ENCODE assay signal across 16 mouse cellular contexts in the genomic region with DNA sequence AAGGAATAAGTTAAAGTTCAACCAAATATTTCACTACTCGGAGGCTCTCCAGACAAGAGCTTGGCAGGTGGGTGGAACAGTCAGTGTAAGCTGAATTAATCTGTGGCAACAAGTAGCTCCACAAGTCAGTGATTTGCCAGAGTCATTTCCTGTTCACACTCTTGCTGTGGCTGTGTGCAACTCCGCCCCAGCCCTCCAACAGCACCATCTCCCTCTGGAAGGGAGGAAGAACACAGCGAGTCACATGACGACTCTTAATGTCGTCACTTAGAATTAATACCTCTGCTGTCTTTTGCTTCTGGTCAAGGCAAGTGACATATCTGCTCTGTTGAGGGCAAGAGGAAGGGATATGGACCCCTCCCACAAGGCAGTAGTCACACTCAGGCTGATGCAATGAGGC.
DNase-seq lines count a peak whose midpoint lies in the region; ATAC-seq and TF ChIP-seq lines count a peak whose summit lies in the region.
"Had no signal": no experiment of that assay in that cellular context is flagged by ENCODE, and none has a peak within 500 bp of the region (broad histone marks: within the 10 kb centered on the region; RNA-seq: fewer than 3 reads in every experiment).

No protein-coding gene starts in this region.

- peak; percentile 45 for DNase-seq in heart, adult 11 months
- no peak for DNase-seq in heart, adult 8-10 months (ENCODE audit: low spot score)
- no peak for DNase-seq in lung, postnatal 36 days
- no peak for DNase-seq in left cerebral cortex, postnatal 10 days (ENCODE audit: extremely low spot score in 1 of 2, low spot score in 2 of 2)
- DNase-seq: adrenal gland, postnatal 36 days; gastrocnemius, adult 2 months; heart, postnatal 4 days; kidney, adult 18-20 months had no signal

- H3K36me3 ChIP-seq in lung, embryonic 16.5 days (ENCODE audit: control insufficient read depth, insufficient read depth, low read length), result no peaks in the 10 kb centered on the region
- H3K36me3 ChIP-seq in small intestine, adult 2 months (ENCODE audit: control insufficient read depth, insufficient read depth, low read length), result no peaks in the 10 kb centered on the region
- no peaks in the 10 kb centered on the region for H3K36me3 ChIP-seq in forebrain, embryonic 15.5 days
- H3K36me3 ChIP-seq: G1E; heart, embryonic 12.5 days; limb, embryonic 13.5 days had no signal

- no peaks in the 10 kb centered on the region for H3K27me3 ChIP-seq in lung, embryonic 16.5 days (ENCODE audit: control insufficient read depth, insufficient read depth, low read depth, low read length)
- no peaks in the 10 kb centered on the region for H3K27me3 ChIP-seq in small intestine, adult 2 months (ENCODE audit: control insufficient read depth, insufficient read depth, low read length)
- no peaks in the 10 kb centered on the region for H3K27me3 ChIP-seq in forebrain, embryonic 15.5 days
- H3K27me3 ChIP-seq: forebrain, embryonic 13.5 days; limb, embryonic 13.5 days had no signal

- no peak overlapping the region for H3K4me3 ChIP-seq in lung, embryonic 16.5 days (ENCODE audit: low read length)
- peak overlapping the region; percentile 3; the same call in 1 of the 2 replicates for H3K4me3 ChIP-seq in small intestine, adult 2 months (ENCODE audit: low read depth, low read length)
- H3K4me3 ChIP-seq in forebrain, embryonic 15.5 days, result no peak overlapping the region
- H3K4me3 ChIP-seq: forebrain, embryonic 13.5 days; gastrocnemius, adult 2 months; heart, embryonic 12.5 days; limb, embryonic 13.5 days had no signal

- TF ChIP-seq CTCF in small intestine, adult 2 months (IDR thresholded peaks at IDR 0.05; ENCODE audit: extremely low read depth, insufficient read length, insufficient replicate concordance, low read depth, low read length), result no peak

- H3K27ac ChIP-seq in lung, embryonic 16.5 days (ENCODE audit: low read length), result no peak overlapping the region
- H3K27ac ChIP-seq in small intestine, adult 2 months (ENCODE audit: insufficient read depth, low read depth, low read length), result no peak overlapping the region
- no peak overlapping the region for H3K27ac ChIP-seq in forebrain, embryonic 15.5 days (replicated peaks)
- H3K27ac ChIP-seq: forebrain, embryonic 13.5 days; gastrocnemius, adult 2 months; limb, embryonic 13.5 days had no signal

- no peak overlapping the region for H3K9ac ChIP-seq in lung, embryonic 16.5 days (ENCODE audit: low read length)
- no peak overlapping the region for H3K9ac ChIP-seq in forebrain, embryonic 15.5 days (replicated peaks)
- H3K9ac ChIP-seq: forebrain, embryonic 13.5 days; heart, embryonic 12.5 days; limb, embryonic 13.5 days had no signal

- no peak overlapping the region for H3K4me2 ChIP-seq in lung, embryonic 16.5 days (ENCODE audit: low read depth, low read length)
- no peak overlapping the region for H3K4me2 ChIP-seq in forebrain, embryonic 15.5 days (replicated peaks)
- H3K4me2 ChIP-seq: forebrain, embryonic 13.5 days; heart, embryonic 12.5 days; limb, embryonic 13.5 days had no signal

- intact Hi-C loops in left cerebral cortex, postnatal 10 days (cut with DNase I), result no loop called here

- no peak for TF ChIP-seq POLR2A in small intestine, adult 2 months (IDR thresholded peaks at IDR 0.05; ENCODE audit: low read depth, low read length)

- 45% methylated on average over 5 of the region's 5 CpGs for WGBS in lung, embryonic 16.5 days
- 32% methylated on average over 5 of the region's 5 CpGs for WGBS in small intestine, adult 2 months
- WGBS in forebrain, embryonic 15.5 days, result 72% methylated on average over 5 of the region's 5 CpGs

- no peaks in the 10 kb centered on the region for H3K9me3 ChIP-seq in lung, embryonic 16.5 days (ENCODE audit: control insufficient read depth, low read length)
- no peaks in the 10 kb centered on the region for H3K9me3 ChIP-seq in forebrain, embryonic 15.5 days
- H3K9me3 ChIP-seq: forebrain, embryonic 13.5 days; G1E; heart, embryonic 12.5 days; limb, embryonic 13.5 days had no signal

- ATAC-seq in lung, embryonic 16.5 days (ENCODE audit: low read depth), result peak; percentile 84
- ATAC-seq in common myeloid progenitor, adult 5-6 weeks (replicated peaks; ENCODE audit: low read depth, poor library complexity, severe bottlenecking), result peak; percentile 85
- ATAC-seq in forebrain, embryonic 15.5 days (replicated peaks), result no peak
- ATAC-seq: forebrain, embryonic 13.5 days had no signal

- H3K4me1 ChIP-seq in lung, embryonic 16.5 days (replicated peaks; ENCODE audit: control insufficient read depth, insufficient read depth, low read length), result 0 out of 2 replicates have a peak, but pooled peaks cover 3% of the 10 kb centered on the region
- no peaks in the 10 kb centered on the region for H3K4me1 ChIP-seq in small intestine, adult 2 months (ENCODE audit: control insufficient read depth, insufficient read depth, insufficient read length, low read length)
- no peaks in the 10 kb centered on the region for H3K4me1 ChIP-seq in forebrain, embryonic 15.5 days
- H3K4me1 ChIP-seq: forebrain, embryonic 13.5 days; heart, embryonic 12.5 days had no signal
